In the genomic region with DNA sequence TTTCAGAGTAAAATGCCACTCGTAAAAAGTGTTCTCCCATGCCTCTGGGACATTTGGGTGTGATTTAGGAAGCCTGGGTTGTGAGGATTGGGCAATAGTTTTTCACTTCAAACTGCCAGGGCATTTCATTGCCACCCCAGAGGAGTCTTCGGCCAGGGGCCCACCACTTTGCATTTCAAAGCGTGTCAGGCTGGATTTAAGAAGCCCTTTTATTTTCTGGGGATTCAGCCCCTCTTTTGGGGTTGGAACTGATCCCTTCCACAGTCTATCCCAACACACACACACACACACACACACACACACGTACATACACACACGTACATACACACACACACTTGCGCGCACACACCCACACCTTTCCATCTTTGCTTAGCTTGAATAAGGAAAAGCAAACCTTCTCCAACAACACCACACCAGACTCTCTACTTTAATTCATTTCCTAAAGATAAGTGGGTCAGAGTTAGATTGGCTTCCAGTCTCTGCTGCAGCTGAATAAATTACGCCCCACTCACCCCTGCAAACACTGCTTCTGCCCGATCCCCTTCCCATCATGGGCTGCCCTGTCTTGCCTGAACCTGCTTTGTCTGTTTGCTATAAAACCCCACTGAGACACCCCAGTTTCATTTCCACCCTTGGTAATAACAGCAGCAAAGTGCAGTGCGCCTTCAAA, we compare ENCODE assay signal across 11 mouse cellular contexts.
DNase-seq lines count a peak whose midpoint lies in the region; ATAC-seq lines count a peak whose summit lies in the region.
"Had no signal": no experiment of that assay in that cellular context is flagged by ENCODE, and none has a peak within 500 bp of the region (broad histone marks: within the 10 kb centered on the region; RNA-seq: fewer than 3 reads in every experiment).

No protein-coding gene starts in this region.

- 0 out of 2 replicates have a peak overlapping the region, but pooled peaks have one; percentile 29 for H3K27ac ChIP-seq in neural tube, embryonic 11.5 days (ENCODE audit: low read depth, low read length)
- H3K27ac ChIP-seq in limb, embryonic 15.5 days, result peak overlapping the region; percentile 47
- peak overlapping the region; percentile 43; the same call in 1 of the 2 replicates for H3K27ac ChIP-seq in stomach, embryonic 16.5 days (ENCODE audit: low read length)
- H3K27ac ChIP-seq: liver, embryonic 14.5 days had no signal

- no peak for DNase-seq in frontal cortex, postnatal 10 days (ENCODE audit: low spot score in 2 of 2)
- no peak for DNase-seq in neural tube, embryonic 11.5 days (ENCODE audit: low spot score)
- DNase-seq in neural tube, embryonic 10.5 days (ENCODE audit: extremely low spot score, low spot score), result no peak
- DNase-seq in embryo, embryonic 9.5 days (ENCODE audit: extremely low spot score), result no peak
- no peak for DNase-seq in thymus, postnatal 36 days
- DNase-seq: adrenal gland, postnatal 10 days; spleen, adult 18-20 months had no signal

- no peaks in the 10 kb centered on the region for H3K27me3 ChIP-seq in neural tube, embryonic 11.5 days (ENCODE audit: control insufficient read depth, insufficient read depth, low read length)
- H3K27me3 ChIP-seq in limb, embryonic 15.5 days, result no peaks in the 10 kb centered on the region
- no peaks in the 10 kb centered on the region for H3K27me3 ChIP-seq in stomach, embryonic 16.5 days (ENCODE audit: control insufficient read depth, insufficient read depth, low read length)

- no peaks in the 10 kb centered on the region for H3K9me3 ChIP-seq in neural tube, embryonic 11.5 days (ENCODE audit: control insufficient read depth, low read length)
- H3K9me3 ChIP-seq in limb, embryonic 15.5 days, result no peaks in the 10 kb centered on the region
- H3K9me3 ChIP-seq in stomach, embryonic 16.5 days (replicated peaks; ENCODE audit: control insufficient read depth, low read length), result no peaks in the 10 kb centered on the region

- H3K36me3 ChIP-seq in neural tube, embryonic 11.5 days (ENCODE audit: control insufficient read depth, insufficient read depth, low read length), result no peaks in the 10 kb centered on the region
- H3K36me3 ChIP-seq in limb, embryonic 15.5 days, result no peaks in the 10 kb centered on the region
- H3K36me3 ChIP-seq in stomach, embryonic 16.5 days (ENCODE audit: control insufficient read depth, insufficient read depth, low read length), result no peaks in the 10 kb centered on the region

- no peak overlapping the region for H3K4me3 ChIP-seq in neural tube, embryonic 11.5 days (ENCODE audit: low read depth, low read length)
- no peak overlapping the region for H3K4me3 ChIP-seq in limb, embryonic 15.5 days
- H3K4me3 ChIP-seq in stomach, embryonic 16.5 days (replicated peaks; ENCODE audit: low read length), result no peak overlapping the region

- no peak overlapping the region for H3K9ac ChIP-seq in neural tube, embryonic 11.5 days (ENCODE audit: low read length)
- no peak overlapping the region for H3K9ac ChIP-seq in limb, embryonic 15.5 days
- no peak overlapping the region for H3K9ac ChIP-seq in stomach, embryonic 16.5 days (ENCODE audit: low read length)
- H3K9ac ChIP-seq: liver, embryonic 14.5 days had no signal

- 0 out of 2 replicates have a peak, but pooled peaks cover 3% of the 10 kb centered on the region for H3K4me1 ChIP-seq in neural tube, embryonic 11.5 days (ENCODE audit: control insufficient read depth, insufficient read depth, low read length)
- peaks cover 19% of the 10 kb centered on the region; the same call in 1 of the 2 replicates for H3K4me1 ChIP-seq in limb, embryonic 15.5 days
- H3K4me1 ChIP-seq in stomach, embryonic 16.5 days (ENCODE audit: control insufficient read depth, insufficient read depth, low read length), result no peaks in the 10 kb centered on the region

- ATAC-seq in frontal cortex, adult (ENCODE audit: low TSS enrichment), result peak; percentile 69
- peak; percentile 79 for ATAC-seq in neural tube, embryonic 11.5 days (ENCODE audit: insufficient read depth, low FRiP score, low TSS enrichment)
- ATAC-seq in limb, embryonic 15.5 days (ENCODE audit: insufficient number of reproducible peaks, low FRiP score, low TSS enrichment, low read depth), result 0 out of 2 replicates have a peak, but pooled peaks have one; percentile 5
- ATAC-seq in stomach, embryonic 16.5 days (ENCODE audit: insufficient read depth, low FRiP score), result no peak

- 57% methylated on average over 10 of the region's 10 CpGs for WGBS in neural tube, embryonic 11.5 days
- 71% methylated on average over 10 of the region's 10 CpGs for WGBS in limb, embryonic 15.5 days
- WGBS in stomach, embryonic 16.5 days, result 79% methylated on average over 10 of the region's 10 CpGs

- H3K4me2 ChIP-seq in neural tube, embryonic 11.5 days (ENCODE audit: low read depth), result peak overlapping the region; percentile 13; the same call in 1 of the 2 replicates
- peak overlapping the region; percentile 37 for H3K4me2 ChIP-seq in limb, embryonic 15.5 days
- H3K4me2 ChIP-seq in stomach, embryonic 16.5 days (ENCODE audit: low read depth, low read length), result no peak overlapping the region
